Mouse (Mus musculus): ENCODE measurements around the gene Wsb2. TPM values are rescaled to one million over a fixed set of nuclear protein-coding genes. Genes with fewer than 3 reads are reported as not detected.
"Not testable (repeated sequence)": the region's sequence is repeated elsewhere in the genome, so short reads cannot be mapped to it uniquely, and the experiment has no call there.

Wsb2 gene
- total RNA-seq (2018; cell fraction: chromatin; rRNA removed), result 100 to 1,000 TPM; 104 to 399 (median 174) TPM
- total RNA-seq (2018; cell fraction: cytosol; rRNA removed), result 100 to 1,000 TPM in 25 of 26 experiments, 10 to 100 TPM in 1; 98.9 to 192 (median 133) TPM
- total RNA-seq (2018; cell fraction: nucleus; rRNA removed), result 100 to 1,000 TPM; 109 to 256 (median 145) TPM
- 113 to 142 TPM (median 114 TPM) in 3 replicates for polyA plus RNA-seq (2018)

DNA sequence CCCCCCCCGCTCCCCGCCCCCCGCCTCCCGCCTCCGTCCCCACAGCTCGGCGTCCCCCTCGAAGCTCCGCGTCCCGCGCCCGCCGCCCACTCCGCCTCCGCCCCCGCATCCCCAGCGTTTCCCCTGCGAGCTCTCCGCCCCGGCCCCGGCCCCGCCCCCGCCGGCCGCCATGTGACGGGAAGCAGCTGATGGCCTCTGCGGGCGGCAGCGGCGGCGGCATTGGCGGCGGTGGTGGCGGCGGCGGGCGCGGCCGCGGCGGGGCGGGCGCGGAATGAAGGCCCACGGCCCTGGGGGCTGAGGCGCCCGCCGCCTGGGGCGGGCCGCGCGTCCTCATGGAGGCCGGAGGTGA lies at the start of gene Wsb2:
Gene Wsb2, plus strand, starts transcription at position 176 of the 349 bp plus-strand sequence.
- H3K27ac ChIP-seq, result peak within 1 kb of the TSS; percentile 85
- H3K36me3 ChIP-seq (ENCODE audit: inconsistent target), result no peaks in the 10 kb centered on the region
- WGBS (ENCODE audit: missing documents), result under 1% methylated on average over 40 of the region's 54 CpGs
- peak within 1 kb of the TSS; percentile 98 for H3K4me3 ChIP-seq (ENCODE audit: inconsistent target)
- peaks cover 46% of the 10 kb centered on the region for H3K79me2 ChIP-seq (ENCODE audit: inconsistent target)

DNA sequence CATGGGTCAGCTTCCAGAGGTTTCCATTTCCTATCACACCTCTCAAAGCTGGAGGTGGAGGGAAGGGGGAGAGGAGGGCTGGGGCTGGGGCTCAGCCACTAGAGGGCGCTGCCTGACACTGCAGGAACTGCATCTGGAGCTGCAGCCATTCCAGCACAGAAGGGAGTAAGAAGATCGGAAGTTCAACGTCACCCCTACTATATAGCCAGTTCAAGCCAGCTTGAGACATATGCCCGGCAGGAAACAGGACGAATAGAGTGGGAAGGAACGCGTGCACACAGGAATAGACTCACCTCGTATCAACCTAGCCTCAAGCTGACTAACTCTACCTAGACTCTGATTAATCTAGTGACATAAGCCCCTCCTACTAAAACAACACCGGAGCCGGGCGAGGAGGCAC lies 49.4 kb upstream of the Wsb2 start:
- 12% methylated on average over 11 of the region's 11 CpGs for whole genome bisulfite sequencing (ENCODE audit: missing documents)
- H3K79me2 ChIP-seq (ENCODE audit: inconsistent target), result no peaks in the 10 kb centered on the region
- no peak overlapping the region for H3K27ac ChIP-seq
- H3K36me3 ChIP-seq (ENCODE audit: inconsistent target), result no peaks in the 10 kb centered on the region
- no peak overlapping the region for H3K4me3 ChIP-seq (ENCODE audit: inconsistent target)

DNA sequence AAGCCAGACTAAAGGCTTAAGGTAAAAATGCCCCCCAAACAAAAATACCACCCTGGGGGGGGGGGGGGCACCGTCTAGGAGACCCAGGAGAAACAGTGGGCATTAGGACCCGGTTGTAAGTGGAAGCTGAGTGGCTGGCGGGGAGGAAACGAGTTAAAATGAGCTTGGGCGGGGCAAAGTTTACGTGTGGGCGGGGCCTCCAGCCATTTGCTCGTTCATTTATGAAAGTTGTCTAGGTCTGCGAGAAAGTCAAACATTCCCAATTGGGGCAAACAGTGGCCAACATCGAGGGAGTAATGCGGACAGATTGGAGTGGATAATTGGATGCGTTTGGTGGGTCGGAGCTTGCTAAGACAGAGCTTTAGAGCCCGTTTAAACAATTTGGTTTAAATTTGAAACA lies 43.7 kb upstream of the Wsb2 start:
- WGBS (ENCODE audit: missing documents), result 48% methylated on average over 14 of the region's 14 CpGs
- no peak overlapping the region for H3K4me3 ChIP-seq (ENCODE audit: inconsistent target)
- no peaks in the 10 kb centered on the region for H3K79me2 ChIP-seq (ENCODE audit: inconsistent target)
- no peak overlapping the region for H3K27ac ChIP-seq
- no peaks in the 10 kb centered on the region for H3K36me3 ChIP-seq (ENCODE audit: inconsistent target)

- H3K27ac ChIP-seq, result no peak overlapping the region
- no peak overlapping the region for H3K4me3 ChIP-seq (ENCODE audit: inconsistent target)
- H3K36me3 ChIP-seq (ENCODE audit: inconsistent target), result no peaks in the 10 kb centered on the region
- H3K79me2 ChIP-seq (ENCODE audit: inconsistent target), result no peaks in the 10 kb centered on the region
- WGBS (ENCODE audit: missing documents), result 66% methylated on average over 10 of the region's 10 CpGs
Observed at GRCm38 (mm10) chr5:117313909-117314308, 43.2 kb upstream of the Wsb2 start.

- WGBS (ENCODE audit: missing documents), result 64% methylated on average over 9 of the region's 9 CpGs
- H3K4me3 ChIP-seq (ENCODE audit: inconsistent target), result no peak overlapping the region
- no peak overlapping the region for H3K27ac ChIP-seq
- no peaks in the 10 kb centered on the region for H3K79me2 ChIP-seq (ENCODE audit: inconsistent target)
- no peaks in the 10 kb centered on the region for H3K36me3 ChIP-seq (ENCODE audit: inconsistent target)
Observed at GRCm38 (mm10) chr5:117314587-117315428, 42.3 kb upstream of the Wsb2 start.

- H3K4me3 ChIP-seq (ENCODE audit: inconsistent target), result peak within 1 kb of the TSS; percentile 40
- no peaks in the 10 kb centered on the region for H3K79me2 ChIP-seq (ENCODE audit: inconsistent target)
- H3K27ac ChIP-seq, result no peak within 1 kb of the TSS
- under 1% methylated on average over 74 of the region's 81 CpGs for WGBS (ENCODE audit: missing documents)
- H3K36me3 ChIP-seq (ENCODE audit: inconsistent target), result no peaks in the 10 kb centered on the region
Observed at GRCm38 (mm10) chr5:117318741-117319629, 38.1 kb upstream of the Wsb2 start, which contains the start of gene Vsig10. Gene Vsig10 (plus strand): TSS chr5:117319083.

GRCm38 (mm10) chr5:117323751-117324150 lies 33.4 kb upstream of the Wsb2 start:
- Histone ChIP-seq H3K36me3 (ENCODE audit: inconsistent target) (no peaks in the 10 kb centered on the region), H3K27ac (no peak overlapping the region), H3K79me2 (ENCODE audit: inconsistent target) (no peaks in the 10 kb centered on the region), H3K4me3 (ENCODE audit: inconsistent target) (no peak overlapping the region)
- 96% methylated on average over 9 of the region's 9 CpGs for WGBS (ENCODE audit: missing documents)

GRCm38 (mm10) chr5:117326408-117326807 lies 30.7 kb upstream of the Wsb2 start:
- H3K4me3 ChIP-seq (ENCODE audit: inconsistent target), result no peak overlapping the region
- no peaks in the 10 kb centered on the region for H3K79me2 ChIP-seq (ENCODE audit: inconsistent target)
- WGBS (ENCODE audit: missing documents), result 94% methylated on average over 6 of the region's 6 CpGs
- H3K27ac ChIP-seq, result no peak overlapping the region
- H3K36me3 ChIP-seq (ENCODE audit: inconsistent target), result no peaks in the 10 kb centered on the region

- Histone ChIP-seq H3K27ac (no peak overlapping the region), H3K36me3 (ENCODE audit: inconsistent target) (no peaks in the 10 kb centered on the region), H3K4me3 (ENCODE audit: inconsistent target) (no peak overlapping the region), H3K79me2 (ENCODE audit: inconsistent target) (no peaks in the 10 kb centered on the region)
- 98% methylated on average over 7 of the region's 7 CpGs for WGBS (ENCODE audit: missing documents)
Observed at GRCm38 (mm10) chr5:117330457-117330856, 26.6 kb upstream of the Wsb2 start.

GRCm38 (mm10) chr5:117337999-117338398 lies 19.1 kb upstream of the Wsb2 start:
- Histone ChIP-seq H3K36me3 (ENCODE audit: inconsistent target) (no peaks in the 10 kb centered on the region), H3K79me2 (ENCODE audit: inconsistent target) (no peaks in the 10 kb centered on the region), H3K27ac (no peak overlapping the region), H3K4me3 (ENCODE audit: inconsistent target) (no peak overlapping the region)
- 92% methylated on average over 10 of the region's 10 CpGs for WGBS (ENCODE audit: missing documents)

DNA sequence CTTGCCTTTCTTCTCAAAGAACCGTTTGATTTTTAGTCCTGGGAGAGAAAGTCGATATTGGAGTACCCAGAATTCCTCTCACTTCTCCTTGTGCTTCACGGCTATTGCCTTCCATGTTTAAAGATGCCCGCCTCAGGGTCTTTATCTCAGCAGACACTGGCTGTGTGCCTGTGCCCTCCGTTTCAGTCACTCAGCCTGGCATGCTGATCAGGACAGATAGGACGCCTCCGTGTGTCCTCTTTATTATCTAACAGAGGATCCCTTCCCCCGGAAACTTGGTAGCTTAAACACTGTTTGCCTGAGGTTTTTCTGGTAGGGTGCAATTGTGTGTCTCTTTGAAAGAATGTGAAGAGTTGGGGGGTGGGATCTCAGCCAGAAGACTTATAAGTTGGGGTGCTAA lies 18.6 kb upstream of the Wsb2 start:
- no peak overlapping the region for H3K4me3 ChIP-seq (ENCODE audit: inconsistent target)
- no peak overlapping the region for H3K27ac ChIP-seq
- H3K79me2 ChIP-seq (ENCODE audit: inconsistent target), result no peaks in the 10 kb centered on the region
- H3K36me3 ChIP-seq (ENCODE audit: inconsistent target), result no peaks in the 10 kb centered on the region
- 92% methylated on average over 8 of the region's 8 CpGs for WGBS (ENCODE audit: missing documents)

- H3K27ac ChIP-seq, result no peak overlapping the region
- 96% methylated on average over 6 of the region's 6 CpGs for WGBS (ENCODE audit: missing documents)
- no peaks in the 10 kb centered on the region for H3K79me2 ChIP-seq (ENCODE audit: inconsistent target)
- H3K4me3 ChIP-seq (ENCODE audit: inconsistent target), result no peak overlapping the region
- H3K36me3 ChIP-seq (ENCODE audit: inconsistent target), result no peaks in the 10 kb centered on the region
Observed at GRCm38 (mm10) chr5:117340081-117340480, 17.0 kb upstream of the Wsb2 start.

GRCm38 (mm10) chr5:117341896-117342295 lies 15.2 kb upstream of the Wsb2 start:
- no peaks in the 10 kb centered on the region for H3K36me3 ChIP-seq (ENCODE audit: inconsistent target)
- no peak overlapping the region for H3K27ac ChIP-seq
- H3K79me2 ChIP-seq (ENCODE audit: inconsistent target), result no peaks in the 10 kb centered on the region
- 87% methylated on average over 6 of the region's 6 CpGs for WGBS (ENCODE audit: missing documents)
- no peak overlapping the region for H3K4me3 ChIP-seq (ENCODE audit: inconsistent target)

GRCm38 (mm10) chr5:117344496-117344895 lies 12.6 kb upstream of the Wsb2 start:
- H3K36me3 ChIP-seq (ENCODE audit: inconsistent target); H3K79me2 ChIP-seq (ENCODE audit: inconsistent target); H3K4me3 ChIP-seq (ENCODE audit: inconsistent target); H3K27ac ChIP-seq: not testable (repeated sequence)
- 98% methylated on average over 5 of the region's 5 CpGs for WGBS (ENCODE audit: missing documents)

Measured in macrophage (primary cell).